Mouse (Mus musculus): Measurements from ENCODE around the gene Cldn9.

Gene Cldn9

GRCm38 (mm10) chr17:23651363-23651762 lies 32.5 kb downstream of the Cldn9 start:
- DNase-seq (ENCODE audit: low spot score in 2 of 2): no peak

DNA sequence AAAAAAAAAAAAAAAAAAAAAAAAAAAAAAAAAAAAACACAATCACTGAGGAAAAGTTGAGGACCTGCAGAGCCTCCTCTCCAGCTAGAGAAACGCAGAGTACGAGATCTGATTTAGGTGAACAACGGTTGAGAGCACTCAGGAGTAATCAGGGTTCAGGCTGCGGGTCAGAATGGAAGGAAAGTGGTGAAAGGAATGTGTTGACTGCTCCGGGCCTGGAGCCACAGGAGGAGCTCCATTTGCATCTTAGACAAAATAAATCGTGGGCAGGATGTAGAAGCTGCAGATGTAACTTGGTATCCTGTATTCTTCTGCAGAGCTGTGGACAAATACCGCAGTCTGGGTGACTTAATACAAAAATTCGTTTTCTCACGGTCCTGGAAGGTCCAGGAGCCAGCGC lies 37.9 kb downstream of the Cldn9 start:
- no peak for DNase-seq (ENCODE audit: low spot score in 2 of 2)

DNA sequence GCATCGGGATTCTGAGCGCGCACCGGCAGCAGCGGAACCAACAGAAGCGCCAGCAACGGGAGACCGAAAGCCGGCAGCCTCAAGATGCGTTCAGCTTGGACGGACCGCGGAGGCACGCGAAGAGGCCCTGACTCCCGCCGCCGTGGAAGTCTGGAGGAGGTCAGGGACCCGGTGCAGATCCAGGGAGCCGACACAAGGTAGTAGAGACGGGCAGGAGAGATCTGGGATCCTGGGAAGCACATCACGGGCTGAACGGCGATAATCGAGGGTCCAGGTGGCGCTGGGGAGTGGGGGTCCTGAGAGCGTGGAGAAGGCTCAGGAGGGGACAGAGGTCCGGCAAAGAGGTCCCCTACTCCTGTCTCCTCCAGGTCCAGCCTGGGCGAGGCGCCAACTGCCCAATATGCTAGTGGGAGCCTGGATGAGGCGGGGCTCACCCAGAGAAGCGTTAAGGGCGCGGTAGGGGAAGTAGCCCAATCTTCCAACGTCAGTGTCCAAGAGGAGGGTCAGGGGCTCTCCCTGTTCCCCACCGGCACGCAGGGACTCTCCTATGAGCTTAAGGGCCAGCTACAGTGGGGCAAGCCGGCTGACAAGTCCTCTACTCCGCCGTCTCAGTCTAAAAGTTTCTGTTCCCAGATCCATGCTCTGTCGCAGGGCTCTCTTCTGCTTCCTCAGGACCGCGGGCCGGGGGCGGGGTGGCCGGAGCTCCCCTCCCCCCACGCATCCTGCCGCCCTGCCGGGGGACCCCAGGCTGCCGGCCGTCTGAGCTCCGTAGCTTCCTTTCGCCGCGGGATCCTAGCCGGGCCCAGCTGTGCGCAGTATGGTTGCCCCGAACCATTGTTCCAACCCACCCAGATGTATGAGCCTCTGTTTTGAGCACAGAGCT lies 39.0 kb downstream of the Cldn9 start, which contains the start of gene Mmp25:
Mmp25 (minus strand) TSS at position 665 of the 883 bp plus-strand sequence.
- DNase-seq (ENCODE audit: low spot score in 2 of 2): no peak

All from spleen, postnatal 14 days (tissue).